Mouse (Mus musculus): Measurements from ENCODE around the gene AC129217.1.
A peak's percentile ranks its signal among the peaks of the same experiment; 100 is the strongest.

The AC129217.1 gene

DNA sequence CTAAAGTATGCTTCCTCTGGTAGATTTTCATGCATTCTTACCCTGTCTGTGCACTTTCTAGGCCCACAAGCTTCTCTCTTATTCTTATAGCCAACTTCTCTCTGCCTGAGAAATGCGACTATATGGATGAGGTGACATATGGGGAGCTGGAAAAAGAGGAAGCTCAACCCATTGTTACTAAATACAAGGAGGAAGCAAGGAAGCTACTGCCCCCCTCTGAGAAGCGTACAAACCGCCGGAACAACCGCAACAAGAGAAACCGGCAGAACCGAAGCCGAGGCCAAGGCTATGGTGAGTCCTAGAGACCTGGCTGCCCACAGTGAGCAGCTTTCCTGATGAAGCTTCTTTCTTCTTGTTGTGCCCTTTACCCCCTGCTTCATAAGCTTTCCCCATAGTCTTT, at the start of gene AC129217.1:
AC129217.1 (plus strand) TSS at position 114 of the 400 bp plus-strand sequence.
- DNase-seq = no peak

DNA sequence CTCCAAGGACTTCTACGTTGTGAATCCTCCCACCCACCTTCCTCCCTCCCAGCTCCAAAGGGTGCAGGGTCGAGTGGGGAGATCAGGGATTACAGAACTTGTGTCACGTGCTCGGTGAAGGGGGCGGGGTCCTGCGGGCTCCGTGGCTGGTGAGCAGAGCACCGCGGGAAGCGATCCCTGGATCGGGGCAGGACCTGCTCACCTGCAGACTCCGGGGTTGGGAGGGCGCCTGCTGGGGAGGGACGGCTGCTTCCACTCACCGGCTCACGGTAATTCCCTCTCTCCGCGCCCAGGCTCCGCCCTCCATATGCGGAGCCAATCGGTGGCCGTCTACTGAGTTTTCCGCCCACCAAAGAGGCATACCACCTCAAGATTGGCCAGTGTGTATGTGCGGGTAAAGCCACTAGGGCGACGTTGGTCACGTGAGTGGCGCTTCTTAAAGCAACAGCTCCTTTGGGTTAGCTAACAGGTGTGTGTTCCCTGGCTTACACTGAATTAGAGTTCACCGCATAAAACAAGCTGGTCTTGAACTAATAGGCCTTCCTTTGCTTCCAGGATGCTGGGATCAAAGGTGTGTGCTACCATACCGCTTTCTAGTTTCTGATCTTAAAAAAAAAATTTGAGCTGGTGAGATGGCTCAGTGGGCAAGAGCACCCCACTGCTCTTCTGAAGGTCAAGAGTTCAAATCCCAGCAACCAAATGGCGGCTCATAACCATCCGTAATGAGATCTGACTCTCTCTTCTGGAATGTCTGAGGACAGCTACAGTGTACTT, 43.4 kb upstream of the AC129217.1 start, which contains the start of gene Taf6l:
Taf6l (minus strand) TSS at position 410 of the 774 bp plus-strand sequence.
- peak; percentile 90 to 94 for DNase-seq

DNA sequence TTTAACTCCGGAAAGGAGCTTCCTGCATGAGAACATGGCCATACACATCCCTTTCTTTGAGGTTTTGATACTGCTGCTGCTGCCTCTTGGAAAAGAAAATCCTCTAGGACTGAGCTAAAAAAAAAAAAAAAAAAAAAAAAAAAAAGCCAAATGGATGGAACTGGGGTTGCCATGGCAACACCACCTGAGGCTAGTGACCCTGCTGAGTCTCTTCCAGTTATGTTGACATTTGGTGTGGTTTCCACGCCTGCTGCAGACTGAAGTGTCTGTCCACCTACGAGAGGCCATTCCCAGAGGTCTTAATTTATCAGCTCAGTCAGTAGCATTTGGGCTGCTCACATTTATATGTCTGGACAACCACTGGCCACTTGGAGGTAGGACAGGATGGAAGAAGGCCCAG, 41.1 kb upstream of the AC129217.1 start:
- DNase-seq = no peak

DNA sequence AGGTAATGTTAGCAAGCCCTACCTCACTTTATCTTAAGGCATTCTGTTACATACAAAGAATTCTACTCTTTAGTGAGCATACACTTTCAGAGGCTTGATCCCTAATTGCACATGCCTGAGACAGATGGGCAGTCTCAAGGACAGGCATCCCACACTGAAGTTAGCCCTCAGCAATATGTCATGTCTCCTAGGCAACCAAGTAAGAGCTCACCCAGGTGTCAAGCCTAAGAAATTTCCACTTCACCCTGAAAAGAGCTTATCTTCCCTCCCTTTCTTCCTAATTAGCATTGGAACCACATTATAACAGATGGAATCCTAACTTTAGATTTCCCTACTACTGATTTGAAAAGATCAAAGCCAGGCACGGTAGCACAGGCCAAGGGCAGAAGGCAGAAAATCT, 40.4 kb upstream of the AC129217.1 start:
- no peak for DNase-seq

DNA sequence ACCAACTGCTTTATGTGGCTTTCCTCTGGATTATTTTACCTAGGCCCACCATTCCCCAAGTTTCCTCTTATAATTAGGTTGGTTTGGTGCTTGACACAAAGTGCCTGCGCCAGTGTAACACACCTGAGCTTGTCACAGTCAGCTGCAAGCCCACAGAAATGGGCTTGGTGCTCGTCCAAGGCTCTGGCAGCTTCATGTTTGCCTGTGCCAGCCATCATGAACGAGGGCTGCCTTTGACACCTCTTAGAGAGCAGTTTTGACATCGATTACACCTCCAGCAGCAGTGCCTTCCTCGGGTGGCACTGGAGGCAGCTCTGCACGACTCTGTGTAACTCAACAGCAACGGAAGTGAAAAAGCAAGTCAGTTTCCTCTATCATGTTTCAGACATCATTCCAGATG, 39.4 kb upstream of the AC129217.1 start:
- no peak for DNase-seq

DNA sequence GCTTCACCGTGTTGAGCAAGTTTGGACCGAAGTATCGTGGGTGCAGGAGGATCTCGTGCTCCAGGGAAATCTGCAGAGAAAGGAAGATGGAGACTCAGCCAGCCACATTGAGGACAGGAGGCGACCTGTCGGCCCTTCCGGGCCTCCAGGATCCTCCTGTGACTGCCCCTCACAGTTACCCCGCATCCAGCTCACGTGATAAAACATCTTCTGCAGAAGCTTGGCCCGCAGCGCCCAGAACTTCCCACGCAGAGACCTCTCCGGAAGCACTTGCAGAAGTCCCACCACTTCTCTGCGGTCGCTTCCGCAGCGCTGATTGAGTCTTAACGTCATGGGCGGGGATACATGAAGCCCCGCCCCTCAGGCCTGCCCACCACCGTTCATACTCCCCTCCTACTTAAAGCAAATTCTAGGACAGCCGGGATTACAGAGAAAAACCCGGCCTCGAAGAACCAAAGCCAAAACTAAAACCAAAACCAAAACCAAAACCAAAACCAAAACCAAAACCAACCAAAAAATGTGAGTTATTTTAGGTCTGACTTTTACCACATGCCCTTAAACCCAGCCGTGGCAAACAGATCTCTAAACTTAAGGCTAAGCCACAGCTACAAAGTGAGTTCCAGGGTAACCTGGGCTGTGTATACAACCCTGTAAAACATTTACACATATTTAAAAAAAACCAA, 31.2 kb upstream of the AC129217.1 start, which contains the start of gene Polr2g:
Polr2g (minus strand) TSS at position 314 of the 683 bp plus-strand sequence.
- DNase-seq = peak; percentile 82 to 88

DNA sequence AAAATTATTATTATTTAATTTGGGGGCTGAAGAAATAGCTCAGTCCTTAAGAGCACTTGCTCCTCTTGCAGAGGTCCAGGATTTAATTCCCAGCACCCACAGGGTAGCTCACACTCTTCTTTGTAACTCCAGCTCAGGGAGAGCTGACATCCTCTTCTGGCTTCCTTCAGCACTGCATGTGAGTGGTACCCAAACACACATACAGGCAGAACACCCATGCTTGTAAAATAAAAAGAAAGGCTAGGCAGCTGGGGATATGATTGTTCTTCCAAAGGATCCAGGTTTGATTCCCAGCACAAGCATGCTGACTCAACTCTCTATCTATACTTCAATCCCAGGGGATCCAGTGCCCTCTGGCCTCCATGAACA, 30.6 kb upstream of the AC129217.1 start:
- DNase-seq = no peak

DNA sequence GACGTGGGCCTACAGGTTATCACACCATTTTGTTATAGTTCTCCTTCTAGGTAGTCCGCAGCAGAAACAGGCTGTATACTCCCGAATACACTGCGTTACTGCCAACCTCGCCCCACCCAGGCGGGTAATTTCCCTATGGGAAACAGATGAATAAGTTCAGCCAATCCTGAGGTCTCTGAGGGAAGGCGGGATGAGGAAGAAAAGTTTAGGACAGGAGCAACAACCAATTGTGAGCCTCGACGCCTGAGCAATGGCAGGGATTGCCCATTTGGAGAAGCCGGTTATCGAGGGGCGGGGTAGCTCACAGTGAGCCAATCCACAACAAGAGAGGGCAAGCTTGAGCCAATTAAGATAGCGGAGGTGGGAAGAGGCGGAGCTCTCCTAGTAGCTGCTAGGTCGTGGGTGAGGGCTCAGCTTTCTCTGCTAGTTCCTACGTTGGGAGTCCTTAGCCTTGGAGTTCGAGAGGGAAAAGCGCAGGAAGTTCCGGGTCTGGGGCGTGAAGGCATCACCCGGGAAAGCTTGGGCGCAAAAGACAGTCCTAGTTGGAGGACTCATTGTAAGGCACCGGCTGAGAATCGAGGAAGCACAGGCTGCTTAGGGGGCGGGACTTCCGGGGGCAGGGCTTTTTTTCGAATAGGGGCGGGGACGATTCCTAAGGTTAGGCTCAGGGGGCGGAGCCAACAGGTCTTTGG, 27.3 kb upstream of the AC129217.1 start, which contains the start of gene Zbtb3:
Zbtb3 (plus strand) TSS at position 426 of the 692 bp plus-strand sequence.
- peak; percentile 91 to 96 for DNase-seq

DNA sequence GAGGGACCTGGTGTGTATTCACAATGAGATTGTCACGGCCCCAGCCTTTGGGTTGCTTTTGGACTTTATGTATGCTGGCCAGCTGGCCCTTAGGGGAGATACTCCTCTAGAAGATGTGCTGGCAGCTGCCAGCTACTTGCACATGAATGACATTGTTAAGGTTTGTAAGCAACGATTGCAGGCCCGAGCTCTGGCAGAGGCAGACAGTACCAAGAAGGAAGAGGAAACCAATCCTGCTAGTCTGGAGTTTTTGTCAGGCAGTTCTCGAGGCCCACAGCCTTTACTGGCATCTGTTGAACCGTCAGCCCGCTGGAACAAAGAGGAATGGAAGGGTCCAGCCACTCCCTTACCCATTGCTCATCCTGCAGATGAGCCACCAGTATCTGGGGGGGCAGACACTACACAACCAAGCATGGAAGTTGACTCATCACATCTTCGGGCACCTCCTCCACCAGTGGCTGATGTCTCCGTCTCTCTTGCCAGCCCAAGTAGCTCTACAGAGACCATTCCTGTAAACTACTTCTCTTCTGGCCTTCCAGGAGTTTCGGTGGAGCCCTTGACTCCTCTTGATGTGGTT, 26.3 kb upstream of the AC129217.1 start:
- DNase-seq = no peak

DNA sequence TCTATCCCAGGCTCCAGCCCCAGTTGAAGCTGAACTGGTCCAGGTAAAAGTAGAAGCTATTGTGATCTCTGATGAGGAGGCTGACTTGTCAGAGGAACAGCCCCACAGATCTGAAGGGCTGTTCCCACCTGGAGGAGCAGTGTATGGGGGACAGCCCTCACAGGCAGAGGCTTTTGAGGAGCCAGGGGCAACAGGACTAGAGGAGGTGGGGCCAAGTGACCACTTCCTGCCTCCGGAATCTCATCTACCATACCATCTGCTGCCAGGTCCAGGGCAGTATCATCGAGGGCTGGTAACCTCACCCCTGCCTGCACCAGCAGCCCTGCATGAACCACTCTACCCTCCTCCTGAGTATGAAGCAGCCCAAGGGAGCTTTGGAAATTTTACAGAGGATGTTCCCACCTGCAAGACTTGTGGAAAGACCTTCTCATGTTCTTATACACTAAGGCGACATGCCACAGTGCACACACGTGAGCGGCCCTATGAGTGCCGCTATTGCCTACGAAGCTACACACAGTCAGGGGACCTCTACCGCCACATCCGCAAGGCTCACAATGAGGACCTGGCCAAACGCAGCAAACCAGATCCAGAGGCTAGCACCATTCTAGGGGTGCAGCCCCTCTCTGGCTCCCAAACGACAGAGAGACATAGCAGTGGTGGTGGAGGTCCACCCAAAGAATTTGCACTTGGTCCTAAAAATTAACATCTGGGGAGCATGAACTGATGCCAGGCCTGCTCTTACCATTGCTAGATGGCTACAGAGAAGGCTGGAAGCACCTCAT, 25.5 kb upstream of the AC129217.1 start:
- no peak for DNase-seq

DNA sequence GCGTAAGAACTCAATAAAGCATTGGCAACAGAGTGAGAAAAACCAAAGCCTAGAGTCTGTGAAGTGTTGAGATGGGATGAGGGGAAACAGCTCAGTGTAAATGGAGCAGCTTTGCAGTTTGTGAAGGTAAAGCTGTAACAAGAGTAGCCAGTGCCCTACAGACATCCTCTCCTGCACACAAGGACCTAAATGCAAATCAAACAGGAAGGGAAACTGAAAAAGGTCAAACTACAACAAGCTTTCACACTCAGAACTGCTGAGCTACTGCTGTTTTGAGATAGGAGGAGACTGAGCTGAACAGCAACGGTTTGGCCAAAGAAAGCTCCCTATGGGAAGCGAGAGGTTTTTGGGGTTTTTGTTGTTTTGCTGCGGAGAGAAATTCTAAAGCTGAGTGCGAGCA, 22.8 kb upstream of the AC129217.1 start:
- DNase-seq = no peak

DNA sequence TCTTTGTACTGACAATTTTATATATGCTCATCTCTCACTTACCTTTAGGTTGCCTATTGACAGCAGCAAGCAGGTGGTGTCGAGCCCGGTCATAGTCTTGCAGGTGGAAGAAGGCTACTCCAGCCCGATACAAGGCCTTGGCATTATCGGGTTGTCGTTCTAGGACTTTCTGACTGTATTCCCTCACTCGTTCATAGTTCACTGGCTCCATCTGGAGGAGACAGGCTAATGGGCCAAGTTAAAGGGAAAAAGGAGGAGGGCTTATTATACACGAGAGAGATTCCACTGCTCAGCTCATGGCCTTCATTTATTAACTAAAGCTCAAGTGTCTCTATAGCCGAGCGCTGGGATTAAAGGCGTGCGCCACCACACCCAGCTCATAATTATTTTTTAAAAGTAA, 13.8 kb upstream of the AC129217.1 start:
- DNase-seq = no peak

DNA sequence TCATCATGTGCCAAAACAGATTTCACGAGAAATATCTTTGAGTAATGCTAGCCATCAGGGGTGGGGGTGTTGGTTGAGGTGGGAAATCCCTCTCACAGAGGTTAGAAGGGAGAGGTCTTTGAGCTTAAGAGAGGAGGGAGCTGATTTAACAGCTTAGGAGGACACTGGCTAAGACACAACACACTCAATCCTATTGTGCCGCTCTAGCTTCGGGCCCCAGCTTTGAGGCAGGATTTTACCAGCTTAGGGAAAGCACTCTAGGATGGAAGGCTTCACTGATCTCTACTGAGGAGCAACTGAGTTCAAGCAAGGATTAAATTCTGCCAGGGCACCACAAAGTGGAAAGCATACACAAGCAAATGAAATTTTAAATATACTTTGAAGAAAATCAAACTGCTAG, 12.6 kb upstream of the AC129217.1 start:
- no peak for DNase-seq

DNA sequence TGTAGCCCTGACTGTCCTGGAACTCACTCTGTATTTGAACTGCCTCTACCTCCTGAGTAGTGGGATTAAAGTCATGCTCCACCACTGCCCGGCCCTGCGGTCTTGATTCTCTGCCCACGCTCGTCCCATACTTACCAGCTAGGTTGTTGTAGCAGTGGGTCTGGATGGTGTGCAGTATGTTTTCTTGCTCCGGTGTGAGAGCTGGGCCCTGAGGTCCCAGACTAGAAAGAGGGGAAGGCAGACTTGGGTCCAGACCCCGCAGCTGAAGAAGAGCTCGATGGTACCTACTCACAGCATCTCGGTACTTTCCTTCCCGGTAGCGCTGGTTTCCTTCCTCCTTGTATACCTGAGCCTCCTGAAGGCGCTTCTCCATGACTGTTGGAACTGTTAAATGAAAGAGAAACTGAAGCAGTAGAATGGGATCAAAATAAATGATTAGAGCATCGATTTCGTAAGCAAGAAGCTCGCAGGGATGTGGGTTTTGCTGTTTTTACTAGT, 11.2 kb upstream of the AC129217.1 start:
- DNase-seq = no peak

DNA sequence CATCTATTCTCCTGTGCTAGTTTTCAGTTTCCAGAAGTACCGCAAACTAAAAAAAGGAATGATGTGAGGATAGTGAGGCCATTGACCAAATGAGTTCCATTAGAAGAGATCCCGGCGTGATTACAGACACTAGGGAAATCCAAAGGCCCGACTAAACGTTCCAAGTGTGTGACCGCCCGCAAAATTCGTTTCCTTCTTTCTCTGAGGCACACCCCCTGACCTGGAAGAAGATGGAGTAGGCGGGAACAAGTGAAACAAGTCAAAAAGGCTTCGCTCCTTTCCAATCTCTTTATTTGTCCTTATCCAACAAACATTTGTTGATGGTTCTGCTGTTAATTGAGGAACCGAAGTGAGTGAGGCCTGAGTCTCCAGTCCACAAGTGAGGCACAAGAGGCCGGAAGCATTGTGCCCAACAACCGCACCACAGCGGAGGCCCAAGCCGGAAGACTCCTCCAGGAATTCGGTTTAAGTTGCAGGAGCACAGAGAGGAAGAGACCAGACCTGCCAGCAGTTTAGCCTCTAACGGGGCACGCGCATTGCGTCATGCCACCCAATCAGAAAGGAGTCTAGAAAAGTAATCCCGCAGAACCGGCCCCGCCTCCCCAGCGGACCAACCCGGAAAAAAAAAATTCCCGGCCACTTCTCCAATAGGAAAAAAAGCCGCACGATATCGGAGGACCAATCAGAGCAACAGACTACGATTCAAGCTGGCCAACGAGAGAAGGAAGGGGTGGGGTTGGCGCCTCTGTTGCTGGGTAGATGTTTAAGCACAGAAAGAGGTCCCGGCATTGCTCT, 10.6 kb upstream of the AC129217.1 start, which contains the start of gene Ttc9c:
Ttc9c (minus strand) TSS at position 533 of the 795 bp plus-strand sequence.
- DNase-seq = peak; percentile 89 to 95

DNA sequence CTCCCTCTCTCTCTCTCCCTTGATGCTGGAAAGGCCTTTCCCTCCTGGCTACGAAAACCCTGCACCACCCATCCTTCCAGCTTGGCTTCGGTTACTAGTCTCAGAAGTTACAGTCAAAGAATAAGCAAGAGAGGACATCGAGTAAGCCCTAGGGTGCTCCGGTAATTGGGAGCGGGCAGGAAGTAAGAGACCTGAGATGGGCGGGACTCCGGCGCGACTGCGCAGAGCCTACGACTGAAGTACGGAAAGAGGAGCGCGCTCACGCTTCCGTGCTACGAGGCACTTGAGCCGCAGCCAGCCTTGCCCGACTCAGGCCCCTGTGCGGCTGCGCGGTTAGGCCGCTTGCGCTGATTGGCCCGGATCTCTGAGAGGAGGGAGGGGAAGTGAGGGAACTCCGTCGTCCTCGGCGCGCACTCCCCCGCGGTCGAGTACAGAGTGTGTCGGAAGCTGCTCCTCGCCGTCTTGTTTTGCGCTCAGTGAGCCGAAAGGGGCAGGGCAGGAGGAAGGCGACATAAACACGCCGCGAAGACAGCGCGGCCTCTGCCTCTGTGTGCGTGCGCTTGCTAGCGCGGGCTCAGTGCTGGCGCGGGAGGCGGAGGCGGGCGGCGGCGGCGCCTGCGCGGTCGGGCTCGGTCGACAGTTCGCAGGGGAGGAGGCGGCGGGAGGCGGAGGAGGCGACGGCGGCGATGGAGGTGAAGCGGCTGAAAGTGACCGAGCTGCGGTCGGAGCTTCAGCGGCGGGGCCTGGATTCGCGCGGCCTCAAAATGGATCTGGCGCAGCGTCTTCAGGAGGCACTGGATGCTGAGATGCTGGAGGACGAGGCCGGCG, 9.8 kb upstream of the AC129217.1 start, which contains the start of gene Hnrnpul2:
Hnrnpul2 (plus strand) TSS at position 415 of the 828 bp plus-strand sequence.
- peak; percentile 99 for DNase-seq

DNA sequence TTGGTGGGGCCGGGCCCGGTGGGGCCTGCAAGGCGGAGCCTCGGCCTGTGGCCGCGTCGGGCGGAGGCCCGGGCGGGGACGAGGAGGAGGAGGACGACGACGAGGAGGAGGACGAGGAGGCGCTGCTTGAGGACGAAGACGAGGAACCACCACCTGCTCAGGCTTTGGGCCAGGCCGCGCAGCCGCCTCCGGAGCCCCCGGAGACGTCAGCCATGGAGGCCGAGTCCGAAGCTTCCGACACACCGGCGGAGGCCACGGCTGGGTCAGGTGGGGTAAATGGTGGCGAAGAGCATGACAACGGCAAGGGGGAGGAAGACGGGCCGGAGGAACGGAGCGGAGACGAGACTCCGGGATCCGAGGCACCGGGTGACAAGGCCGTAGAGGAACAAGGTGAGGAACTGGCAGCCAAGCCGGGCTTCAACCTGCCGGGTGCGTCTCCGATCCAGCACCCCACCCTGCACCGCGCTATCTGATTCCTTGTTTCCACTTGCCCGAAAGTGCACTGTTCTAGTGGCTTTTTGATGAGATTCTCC, 9.1 kb upstream of the AC129217.1 start:
- peak in 1 of 2 experiments; percentile 57 for DNase-seq

DNA sequence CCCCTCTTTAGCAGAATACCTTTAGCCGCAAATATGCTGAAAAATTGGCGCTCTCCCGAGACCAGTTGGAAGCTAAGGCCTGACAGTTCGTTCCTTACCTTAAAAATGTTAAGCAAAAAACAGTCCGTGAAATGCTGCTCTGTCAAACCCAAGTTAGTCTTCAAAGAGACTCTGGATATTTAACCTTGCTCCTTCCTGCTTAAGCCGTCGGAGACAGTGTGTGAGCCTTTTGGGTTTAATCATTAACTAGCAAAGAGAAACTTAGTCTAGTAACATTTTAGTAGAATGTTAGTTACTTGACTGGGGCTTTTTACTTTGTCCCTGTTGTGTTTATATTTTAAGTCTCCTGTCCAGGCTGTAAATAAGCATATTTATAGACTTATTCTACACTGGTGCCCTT, 8.4 kb upstream of the AC129217.1 start:
- DNase-seq = no peak

DNA sequence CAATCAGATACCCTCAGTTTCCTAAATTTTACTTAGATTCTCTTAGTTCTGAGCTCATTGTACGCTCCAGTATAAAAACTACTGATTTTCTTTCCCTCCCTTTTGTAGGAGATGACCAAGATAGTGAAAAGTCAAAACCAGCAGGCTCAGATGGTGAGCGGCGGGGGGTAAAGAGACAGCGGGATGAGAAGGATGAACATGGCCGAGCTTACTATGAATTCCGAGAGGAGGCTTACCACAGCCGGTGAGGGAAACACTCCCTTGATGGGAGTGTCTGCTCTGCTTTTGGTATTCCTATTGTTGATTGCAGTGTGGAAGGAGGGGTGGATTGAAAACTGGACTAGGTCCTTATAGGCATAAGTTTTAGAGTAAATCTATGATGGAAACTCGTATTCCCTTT, 6.9 kb upstream of the AC129217.1 start:
- no peak for DNase-seq

DNA sequence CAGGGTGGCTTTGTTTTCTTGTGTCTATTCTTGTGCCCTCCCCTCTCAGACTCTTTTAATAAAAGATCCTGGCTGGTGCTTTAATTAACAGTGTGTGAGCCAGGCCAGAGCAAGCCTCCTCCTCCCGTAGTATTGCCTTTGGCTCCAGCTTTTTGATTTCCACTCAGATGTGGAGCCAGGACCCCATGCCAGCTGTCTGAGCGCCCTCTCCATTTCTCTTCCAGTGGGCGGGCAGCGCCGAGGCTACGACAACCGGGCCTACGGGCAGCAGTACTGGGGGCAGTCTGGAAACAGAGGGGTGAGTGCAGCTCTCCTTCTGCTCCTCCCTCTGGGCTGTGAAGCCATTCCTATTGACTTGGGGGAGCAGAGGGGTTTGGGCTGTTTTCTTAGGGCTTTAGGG, 1.1 kb downstream of the AC129217.1 start:
- DNase-seq = no peak

All from thymus, adult 18-20 months (tissue).